Mouse (Mus musculus): ENCODE data around the gene Rps11.

DNA sequence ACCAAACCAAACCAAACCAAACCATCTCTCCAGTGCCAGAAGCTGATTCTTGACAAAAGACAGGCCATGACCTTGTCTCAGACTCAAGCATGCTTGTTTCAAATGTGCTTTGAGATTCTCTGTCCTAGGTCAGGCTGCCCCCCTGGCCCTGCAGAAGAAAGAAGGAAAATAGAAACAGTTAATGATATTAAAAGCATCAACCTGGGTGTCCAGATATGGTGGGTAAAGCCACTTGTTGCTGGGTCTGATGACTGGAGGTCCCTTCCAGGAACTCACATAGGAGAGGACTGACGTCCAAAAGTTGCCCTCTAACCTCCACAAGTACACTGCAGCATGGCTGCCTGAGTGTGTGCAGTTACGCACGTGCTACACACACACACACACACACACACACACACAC, 36.6 kb upstream of the Rps11 start:
- TF ChIP-seq POLR2A (IDR thresholded peaks at IDR 0.05; ENCODE audit: low read depth, low read length): no peak
- no peak for TF ChIP-seq CTCF (conservative IDR thresholded peaks at IDR 0.05; ENCODE audit: insufficient read depth, insufficient read length, low read depth, low read length)

Data from kidney, adult 2 months (tissue).